Mouse (Mus musculus) liver, adult 2 months (tissue): ENCODE measurements at regions not wholly inside any gene's neighbourhood (a gene's known extent, or its start where the extent isn't known, plus 50 kb on each side); places are given as distances from the start of the nearest gene placed in this dataset.

Experiments used
- DNase-seq: peaks from one replicate; pipeline ENCODE4 v3.0.0-alpha.2; 2011; ENCODE audit warnings: low read depth, low spot score; ENCODE audit errors: extremely low read depth
- H3K27ac ChIP-seq: fragments of 200-500 bp; replicated peaks from 2 replicates; pipeline ENCODE4 v1.5.1; 2012; ENCODE audit warnings: low read depth, mild to moderate bottlenecking, control low read depth, inconsistent platforms, low read length; ENCODE audit not compliant: insufficient read depth
- H3K27me3 ChIP-seq: fragments of 200-500 bp; 2 replicates; pipeline ENCODE4 v1.6.1; 2012; ENCODE audit warnings: mild to moderate bottlenecking, moderate library complexity, low read length, inconsistent platforms; ENCODE audit not compliant: control insufficient read depth, insufficient read depth
- H3K36me3 ChIP-seq: fragments of 200-500 bp; 2 replicates; pipeline ENCODE4 v1.6.1; 2012; ENCODE audit warnings: low read length, inconsistent platforms; ENCODE audit not compliant: control insufficient read depth, insufficient read depth
- H3K4me1 ChIP-seq: fragments of 200-500 bp; 2 replicates; pipeline ENCODE4 v1.6.1; 2011; ENCODE audit warnings: low read length; ENCODE audit not compliant: control insufficient read depth, insufficient read depth
- H3K4me3 ChIP-seq: fragments of 200-500 bp; 2 replicates; pipeline ENCODE4 v1.5.1; 2011; ENCODE audit warnings: low read depth, mild to moderate bottlenecking, control low read depth, low read length, moderate library complexity; ENCODE audit not compliant: insufficient read depth
- H3K79me2 ChIP-seq: fragments of 200-500 bp; 2 replicates; pipeline ENCODE4 v1.6.1; 2012; ENCODE audit warnings: inconsistent platforms, mild to moderate bottlenecking, low read length, moderate library complexity; ENCODE audit not compliant: control insufficient read depth, insufficient read depth
- H3K9ac ChIP-seq: fragments of 200-500 bp; 2 replicates; pipeline ENCODE4 v1.6.1; 2012; ENCODE audit warnings: low read depth, mild to moderate bottlenecking, control low read depth, inconsistent platforms, low read length
- CTCF ChIP-seq: fragments of 200-500 bp; IDR thresholded peaks from 2 replicates; pipeline ENCODE4 v1.5.1; 2011; ENCODE audit warnings: low read depth, low read length, control low read depth
- POLR2A ChIP-seq: fragments of 200-500 bp; IDR thresholded peaks from 2 replicates; pipeline ENCODE4 v1.6.1; 2011; ENCODE audit warnings: low read length, control low read depth; ENCODE audit not compliant: insufficient read depth; ENCODE audit errors: extremely low read depth
- WGBS: fragments of 180-500 bp; shearing (Covaris S2); methylation state at CpG from one replicate; pipeline ENCODE4 v1.1.7; 2018; 5-methylcytosine and 5-hydroxymethylcytosine counted together

GRCm38 (mm10) chr13:47611439-47611838, 489.0 kb downstream of the Rnf144b start:
- no peaks in the 10 kb centered on the region for H3K27me3 ChIP-seq
- no peak overlapping the region for H3K27ac ChIP-seq
- no peaks in the 10 kb centered on the region for H3K4me1 ChIP-seq
- DNase-seq: no peak
- H3K79me2 ChIP-seq: no peaks in the 10 kb centered on the region
- H3K4me3 ChIP-seq: no peak overlapping the region
- H3K36me3 ChIP-seq: no peaks in the 10 kb centered on the region
- 90% methylated on average over 4 of the region's 4 CpGs for WGBS
- H3K9ac ChIP-seq: no peak overlapping the region
- TF ChIP-seq CTCF: no peak
- TF ChIP-seq POLR2A: no peak

DNA sequence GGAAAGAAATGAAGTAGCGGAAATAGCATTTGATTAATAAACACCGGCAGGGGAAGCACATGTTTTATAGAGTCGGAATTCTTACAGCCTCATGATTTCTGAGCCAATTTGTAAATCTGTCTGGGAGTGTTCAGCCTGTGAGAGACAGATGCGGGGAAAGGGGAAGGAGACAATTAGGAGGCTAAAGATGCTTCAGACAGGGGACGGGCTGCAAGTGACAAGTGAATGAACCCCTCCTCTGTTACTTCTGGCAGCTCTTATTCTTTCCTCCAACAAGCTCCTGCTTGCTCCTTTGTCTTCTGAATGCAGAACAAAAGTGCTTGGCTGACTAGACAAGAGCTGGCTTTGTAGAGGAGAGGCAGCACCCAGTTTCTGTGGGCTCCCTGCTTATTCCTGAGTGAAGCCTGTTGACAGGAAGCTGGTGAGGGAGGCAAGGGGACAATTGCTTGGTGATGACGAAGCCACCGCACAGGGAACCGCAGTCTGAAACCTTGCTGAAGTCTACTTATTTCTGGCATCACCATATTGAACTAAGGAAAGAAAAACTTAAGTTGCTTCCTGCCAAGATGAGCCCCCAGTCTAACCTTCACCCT, 514.2 kb downstream of the Rnf144b start:
- Histone ChIP-seq H3K4me1 (no peaks in the 10 kb centered on the region), H3K9ac (no peak overlapping the region), H3K27ac (no peak overlapping the region), H3K27me3 (no peaks in the 10 kb centered on the region), H3K4me3 (no peak overlapping the region), H3K36me3 (no peaks in the 10 kb centered on the region), H3K79me2 (no peaks in the 10 kb centered on the region)
- TF ChIP-seq CTCF (no peak), POLR2A (no peak)
- 84% methylated on average over 8 of the region's 8 CpGs for WGBS
- no peak for DNase-seq

DNA sequence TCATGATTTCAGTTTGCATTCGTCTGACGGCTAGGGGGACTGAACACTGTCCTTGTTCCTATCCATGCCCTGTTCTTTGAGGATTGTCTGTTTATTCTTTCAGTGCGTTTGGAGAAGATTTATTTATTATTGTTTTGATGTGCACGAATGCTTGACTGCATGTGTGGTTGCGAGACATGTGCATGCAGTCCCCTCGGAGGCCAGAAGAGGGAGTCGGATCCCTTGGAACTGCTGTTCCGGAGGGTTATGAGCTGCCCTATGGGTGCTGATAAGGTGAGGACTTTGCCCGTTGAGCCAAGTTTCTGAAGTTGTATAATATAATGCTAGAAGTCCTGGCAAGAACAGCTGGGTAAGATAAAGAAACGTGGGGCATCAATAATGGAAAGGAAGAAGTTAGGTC, 519.9 kb downstream of the Rnf144b start:
- no peaks in the 10 kb centered on the region for H3K36me3 ChIP-seq
- no peaks in the 10 kb centered on the region for H3K4me1 ChIP-seq
- H3K4me3 ChIP-seq: no peak overlapping the region
- TF ChIP-seq CTCF (no peak), POLR2A (no peak)
- no peaks in the 10 kb centered on the region; the same call in 1 of the 2 replicates for H3K27me3 ChIP-seq
- WGBS: 82% methylated on average over 10 of the region's 10 CpGs
- no peak for DNase-seq
- H3K27ac ChIP-seq: no peak overlapping the region
- H3K9ac ChIP-seq: no peak overlapping the region
- H3K79me2 ChIP-seq: no peaks in the 10 kb centered on the region

DNA sequence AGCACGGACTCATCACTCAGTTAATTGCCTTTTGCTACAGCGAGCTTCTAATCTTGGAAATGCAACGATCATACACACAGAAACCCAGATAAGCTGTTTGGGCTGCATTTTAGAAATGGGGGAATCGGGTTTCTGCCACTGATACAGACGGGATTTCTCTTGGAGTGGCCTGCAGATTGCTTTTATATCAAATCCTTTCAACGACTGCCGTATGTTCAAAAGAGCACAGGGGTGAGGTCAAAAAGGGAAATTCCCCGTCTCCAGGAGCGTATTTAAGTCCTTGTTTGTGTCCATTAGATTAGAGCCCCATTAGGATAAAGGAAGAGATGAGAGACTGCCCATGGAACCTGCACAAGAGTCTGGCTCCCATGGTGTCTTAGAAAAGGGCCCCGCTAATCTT, 522.6 kb downstream of the Rnf144b start:
- Histone ChIP-seq H3K79me2 (no peaks in the 10 kb centered on the region), H3K36me3 (no peaks in the 10 kb centered on the region), H3K9ac (no peak overlapping the region), H3K27me3 (no peaks in the 10 kb centered on the region; the same call in 1 of the 2 replicates), H3K4me1 (no peaks in the 10 kb centered on the region), H3K4me3 (no peak overlapping the region), H3K27ac (no peak overlapping the region)
- 69% methylated on average over 10 of the region's 10 CpGs for WGBS
- TF ChIP-seq POLR2A (no peak), CTCF (no peak)
- DNase-seq: no peak

DNA sequence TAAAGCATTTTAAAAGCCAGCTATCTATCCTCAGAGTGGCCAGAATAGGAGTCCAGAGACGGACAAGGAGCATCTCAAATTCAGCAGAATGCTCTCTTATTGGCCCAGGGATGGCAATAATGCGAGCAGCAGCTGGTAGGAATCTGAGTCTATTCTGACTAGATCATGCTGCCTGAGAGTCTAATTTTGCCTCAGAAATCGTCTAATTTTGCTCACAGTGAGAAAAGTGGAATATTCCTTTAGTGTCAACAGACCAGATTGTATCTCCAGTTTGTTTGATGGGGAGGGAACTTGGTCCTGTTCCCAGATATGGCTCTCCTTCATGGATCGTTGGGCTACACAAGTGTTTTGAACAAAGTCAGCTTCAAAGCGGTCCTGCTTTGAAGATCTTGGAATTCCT, 525.2 kb downstream of the Rnf144b start:
- DNase-seq: no peak
- whole genome bisulfite sequencing: 66% methylated on average over 5 of the region's 5 CpGs
- Histone ChIP-seq H3K4me3 (no peak overlapping the region), H3K27me3 (no peaks in the 10 kb centered on the region; the same call in 1 of the 2 replicates), H3K79me2 (no peaks in the 10 kb centered on the region), H3K27ac (no peak overlapping the region), H3K9ac (no peak overlapping the region), H3K4me1 (no peaks in the 10 kb centered on the region), H3K36me3 (no peaks in the 10 kb centered on the region)
- no peak for TF ChIP-seq CTCF
- TF ChIP-seq POLR2A: no peak

- TF ChIP-seq CTCF: no peak
- no peak for TF ChIP-seq POLR2A
- Histone ChIP-seq H3K4me3 (no peak overlapping the region), H3K9ac (no peak overlapping the region), H3K36me3 (no peaks in the 10 kb centered on the region), H3K79me2 (no peaks in the 10 kb centered on the region), H3K4me1 (no peaks in the 10 kb centered on the region), H3K27me3 (no peaks in the 10 kb centered on the region), H3K27ac (no peak overlapping the region)
- no peak for DNase-seq
- WGBS: 82% methylated on average over 13 of the region's 13 CpGs
Observed at GRCm38 (mm10) chr13:47650093-47650492, 527.6 kb downstream of the Rnf144b start.
